Mouse (Mus musculus): Measurements from ENCODE around the gene Afap1l2.

- TF ChIP-seq POLR2A (IDR thresholded peaks at IDR 0.05; ENCODE audit: low read depth, low read length): no peak
- no peak for TF ChIP-seq CTCF (IDR thresholded peaks at IDR 0.05; ENCODE audit: extremely low read depth, insufficient read depth, insufficient read length, insufficient replicate concordance)
Measured at GRCm38 (mm10) chr19:56959057-56959456, 49.0 kb downstream of the Afap1l2 start.
